Mouse (Mus musculus) MEL (cell line): ENCODE measurements around the gene Ubp1. TPM values are rescaled to one million over a fixed set of nuclear protein-coding genes. Genes with fewer than 3 reads are reported as not detected.

Source experiments
- DNase-seq: peaks from one replicate; pipeline ENCODE4 v3.0.0; 2011; ENCODE audit warnings: low read depth, low spot score
- H3K27ac ChIP-seq: 2 replicates; pipeline ENCODE4 v1.5.1; 2012; ENCODE audit warnings: low read depth, mild to moderate bottlenecking, control low read depth, low read length, moderate library complexity; ENCODE audit not compliant: control insufficient read depth
- H3K27me3 ChIP-seq, 2 experiments: fragments of 150-350 bp in 1 of 2; sonication (generic) in 1 of 2; 2 replicates each; pipeline ENCODE4 v1.6.1; 2012; ENCODE audit warnings: low read length in 2 of 2, mild to moderate bottlenecking in 2 of 2, improper control_type of control experiment in 1 of 2, moderate library complexity in 1 of 2; ENCODE audit not compliant: insufficient read depth in 2 of 2, control insufficient read depth in 1 of 2
- H3K36me3 ChIP-seq, 2 experiments: 2 replicates each; pipeline ENCODE4 v1.6.1; 2012 to 2014; ENCODE audit warnings: low read length in 2 of 2, improper control_type of control experiment in 1 of 2, inconsistent platforms in 1 of 2, mild to moderate bottlenecking in 1 of 2; ENCODE audit not compliant: insufficient read depth in 2 of 2, control insufficient read depth in 1 of 2
- H3K4me1 ChIP-seq, 2 experiments: fragments of 150-350 bp in 1 of 2; sonication (generic) in 1 of 2; 2 replicates each; pipeline ENCODE4 v1.6.1; 2012; ENCODE audit warnings: low read length in 2 of 2, improper control_type of control experiment in 1 of 2, mild to moderate bottlenecking in 1 of 2; ENCODE audit not compliant: insufficient read depth in 2 of 2, control insufficient read depth in 1 of 2
- H3K4me3 ChIP-seq, 2 experiments: fragments of 150-350 bp in 1 of 2; sonication (generic) in 1 of 2; 2 replicates each; pipeline ENCODE4 v1.5.1; 2012; ENCODE audit warnings: low read depth in 2 of 2, low read length in 2 of 2, mild to moderate bottlenecking in 2 of 2, moderate library complexity in 2 of 2, control low read depth in 1 of 2, improper control_type of control experiment in 1 of 2; ENCODE audit not compliant: control insufficient read depth in 1 of 2, insufficient read depth in 1 of 2
- H3K79me2 ChIP-seq: 2 replicates; pipeline ENCODE4 v1.6.1; 2012; ENCODE audit warnings: mild to moderate bottlenecking, low read length, moderate library complexity; ENCODE audit not compliant: control insufficient read depth, poor library complexity, insufficient read depth
- H3K9ac ChIP-seq: 2 replicates; pipeline ENCODE4 v1.6.1; 2012; ENCODE audit warnings: low read depth, mild to moderate bottlenecking, control low read depth, low read length, moderate library complexity; ENCODE audit not compliant: control insufficient read depth, poor library complexity, severe bottlenecking
- H3K9me3 ChIP-seq: fragments of 150-350 bp; sonication (generic); replicated peaks from 2 replicates; pipeline ENCODE4 v1.6.1; 2012; ENCODE audit warnings: mild to moderate bottlenecking, low read length, improper control_type of control experiment, moderate library complexity; ENCODE audit not compliant: insufficient read depth
- BHLHE40 ChIP-seq: IDR thresholded peaks from 2 replicates; pipeline ENCODE4 v1.6.1; 2012; ENCODE audit warnings: low read depth, mild to moderate bottlenecking, inconsistent platforms, low read length, improper control_type of control experiment, borderline replicate concordance
- CHD1 ChIP-seq: IDR thresholded peaks from 2 replicates; pipeline ENCODE4 v1.6.1; 2012; ENCODE audit warnings: low read depth, mild to moderate bottlenecking, inconsistent platforms, low read length, improper control_type of control experiment
- CHD2 ChIP-seq: IDR thresholded peaks from 2 replicates; pipeline ENCODE4 v1.6.1; 2011; ENCODE audit warnings: low read length, improper control_type of control experiment
- CTCF ChIP-seq, 3 experiments: IDR thresholded peaks in 2 of 3; conservative IDR thresholded peaks in 1 of 3; 2 replicates each; pipeline ENCODE4 v1.5.1; 2011 to 2012; ENCODE audit warnings: low read length in 3 of 3, low read depth in 2 of 3, mild to moderate bottlenecking in 2 of 3, improper control_type of control experiment in 1 of 3, inconsistent platforms in 1 of 3, mixed read lengths in 1 of 3, moderate library complexity in 1 of 3; ENCODE audit not compliant: control insufficient read depth in 1 of 3, insufficient read depth in 1 of 3, poor library complexity in 1 of 3, severe bottlenecking in 1 of 3
- ELF1 ChIP-seq: IDR thresholded peaks from 2 replicates; pipeline ENCODE4 v1.6.1; 2014; ENCODE audit warnings: low read depth, mild to moderate bottlenecking, inconsistent platforms, low read length, improper control_type of control experiment, moderate library complexity
- EP300 ChIP-seq, 2 experiments: IDR thresholded peaks; 2 replicates each; pipeline ENCODE4 v1.6.1; 2011; ENCODE audit warnings: improper control_type of control experiment in 2 of 2, low read length in 2 of 2, low read depth in 1 of 2, mild to moderate bottlenecking in 1 of 2
- ETS1 ChIP-seq: IDR thresholded peaks from 2 replicates; pipeline ENCODE4 v1.6.1; 2012; ENCODE audit warnings: low read depth, mild to moderate bottlenecking, inconsistent platforms, low read length, improper control_type of control experiment, moderate library complexity
- KAT2A ChIP-seq: conservative IDR thresholded peaks from 2 replicates; pipeline ENCODE4 v1.6.1; 2012; ENCODE audit warnings: low read depth, low read length, improper control_type of control experiment, inconsistent platforms
- MAFK ChIP-seq: IDR thresholded peaks from 2 replicates; pipeline ENCODE4 v1.6.1; 2011; ENCODE audit warnings: low read depth, mild to moderate bottlenecking, low read length, improper control_type of control experiment, borderline replicate concordance
- MAZ ChIP-seq: IDR thresholded peaks from 2 replicates; pipeline ENCODE4 v1.6.1; 2012; ENCODE audit warnings: low read depth, mild to moderate bottlenecking, inconsistent platforms, low read length, improper control_type of control experiment
- MEF2A ChIP-seq: IDR thresholded peaks from 2 replicates; pipeline ENCODE4 v1.6.1; 2014; ENCODE audit warnings: low read depth, mild to moderate bottlenecking, inconsistent platforms, low read length, improper control_type of control experiment; ENCODE audit not compliant: poor library complexity, insufficient replicate concordance, severe bottlenecking; ENCODE audit errors: extremely low read depth
- MYB ChIP-seq: IDR thresholded peaks from 2 replicates; pipeline ENCODE4 v1.6.1; 2011; ENCODE audit warnings: mild to moderate bottlenecking, low read depth, low read length, improper control_type of control experiment
- MYC ChIP-seq: IDR thresholded peaks from 2 replicates; pipeline ENCODE4 v1.6.1; 2011; ENCODE audit warnings: low read depth, mild to moderate bottlenecking, low read length, improper control_type of control experiment, moderate library complexity
- NRF1 ChIP-seq: IDR thresholded peaks from 2 replicates; pipeline ENCODE4 v1.6.1; 2014; ENCODE audit warnings: low read depth, mild to moderate bottlenecking, inconsistent platforms, low read length, improper control_type of control experiment, moderate library complexity; ENCODE audit not compliant: poor library complexity, insufficient read depth, severe bottlenecking
- POLR2A ChIP-seq, 2 experiments: IDR thresholded peaks; 2 replicates each; pipeline ENCODE4 v1.6.1; 2011 to 2012; ENCODE audit warnings: low read length in 2 of 2, mild to moderate bottlenecking in 2 of 2, control low read depth in 1 of 2, improper control_type of control experiment in 1 of 2, low read depth in 1 of 2, moderate library complexity in 1 of 2; ENCODE audit not compliant: control insufficient read depth in 1 of 2, insufficient read depth in 1 of 2, poor library complexity in 1 of 2
- RCOR1 ChIP-seq: IDR thresholded peaks from 2 replicates; pipeline ENCODE4 v1.6.1; 2012; ENCODE audit warnings: low read depth, mild to moderate bottlenecking, inconsistent platforms, low read length, improper control_type of control experiment
- SIN3A ChIP-seq: IDR thresholded peaks from 2 replicates; pipeline ENCODE4 v1.6.1; 2012; ENCODE audit warnings: low read length, improper control_type of control experiment, inconsistent platforms
- SMC3 ChIP-seq: IDR thresholded peaks from 2 replicates; pipeline ENCODE4 v1.6.1; 2011; ENCODE audit warnings: low read depth, low read length, improper control_type of control experiment
- TAL1 ChIP-seq: IDR thresholded peaks from 2 replicates; pipeline ENCODE4 v1.6.1; 2012; ENCODE audit warnings: mild to moderate bottlenecking, inconsistent platforms, low read length, moderate library complexity, mixed read lengths
- TBP ChIP-seq: IDR thresholded peaks from 2 replicates; pipeline ENCODE4 v1.8.0; 2011; ENCODE audit warnings: low read depth, low read length, improper control_type of control experiment
- UBTF ChIP-seq: IDR thresholded peaks from 2 replicates; pipeline ENCODE4 v1.6.1; 2012; ENCODE audit warnings: low read depth, mild to moderate bottlenecking, inconsistent platforms, low read length, improper control_type of control experiment, moderate library complexity, borderline replicate concordance; ENCODE audit not compliant: insufficient read depth
- USF2 ChIP-seq, 2 experiments: IDR thresholded peaks; 2 replicates each; pipeline ENCODE4 v1.6.1; 2011 to 2012; ENCODE audit warnings: improper control_type of control experiment in 2 of 2, low read length in 2 of 2, borderline replicate concordance in 1 of 2, inconsistent platforms in 1 of 2, low read depth in 1 of 2, mild to moderate bottlenecking in 1 of 2; ENCODE audit not compliant: insufficient read depth in 1 of 2
- ZC3H11A ChIP-seq: IDR thresholded peaks from 2 replicates; pipeline ENCODE4 v1.6.1; 2012; ENCODE audit warnings: low read depth, mild to moderate bottlenecking, inconsistent platforms, low read length, improper control_type of control experiment
- ZKSCAN1 ChIP-seq: IDR thresholded peaks from 2 replicates; pipeline ENCODE4 v1.6.1; 2012; ENCODE audit warnings: low read depth, mild to moderate bottlenecking, inconsistent platforms, low read length, improper control_type of control experiment, moderate library complexity
- ZMIZ1 ChIP-seq: IDR thresholded peaks from 2 replicates; pipeline ENCODE4 v1.6.1; 2012; ENCODE audit warnings: low read depth, mild to moderate bottlenecking, inconsistent platforms, low read length, improper control_type of control experiment, moderate library complexity
- ZNF384 ChIP-seq: IDR thresholded peaks from 2 replicates; pipeline ENCODE4 v1.6.1; 2012; ENCODE audit warnings: low read depth, mild to moderate bottlenecking, inconsistent platforms, low read length, improper control_type of control experiment
- polyA plus RNA-seq, 2 experiments: library from polyadenylated mRNA; stranded (reverse) in 1 of 2; unstranded in 1 of 2; fragments of >175 nt in 1 of 2; fragments of >200 nt in 1 of 2; gene quantifications; 2 replicates each; pipeline versions ENCODE4 v1.2.1 to v1.2.4; 2012; ENCODE audit warnings: low replicate concordance in 2 of 2, low read depth in 1 of 2; ENCODE audit not compliant: insufficient read length in 2 of 2, insufficient read depth in 1 of 2, missing spikeins in 1 of 2
- total RNA-seq: library from RNA; depleted of rRNA; stranded (reverse); fragments of 300-350 nt; gene quantifications from 2 replicates; pipeline ENCODE4 v1.2.3, GENCODE M21; 2012

The Ubp1 gene
- total and polyA plus RNA-seq, 3 experiments = 46.4 to 95.5 (median 60.8) TPM

DNA sequence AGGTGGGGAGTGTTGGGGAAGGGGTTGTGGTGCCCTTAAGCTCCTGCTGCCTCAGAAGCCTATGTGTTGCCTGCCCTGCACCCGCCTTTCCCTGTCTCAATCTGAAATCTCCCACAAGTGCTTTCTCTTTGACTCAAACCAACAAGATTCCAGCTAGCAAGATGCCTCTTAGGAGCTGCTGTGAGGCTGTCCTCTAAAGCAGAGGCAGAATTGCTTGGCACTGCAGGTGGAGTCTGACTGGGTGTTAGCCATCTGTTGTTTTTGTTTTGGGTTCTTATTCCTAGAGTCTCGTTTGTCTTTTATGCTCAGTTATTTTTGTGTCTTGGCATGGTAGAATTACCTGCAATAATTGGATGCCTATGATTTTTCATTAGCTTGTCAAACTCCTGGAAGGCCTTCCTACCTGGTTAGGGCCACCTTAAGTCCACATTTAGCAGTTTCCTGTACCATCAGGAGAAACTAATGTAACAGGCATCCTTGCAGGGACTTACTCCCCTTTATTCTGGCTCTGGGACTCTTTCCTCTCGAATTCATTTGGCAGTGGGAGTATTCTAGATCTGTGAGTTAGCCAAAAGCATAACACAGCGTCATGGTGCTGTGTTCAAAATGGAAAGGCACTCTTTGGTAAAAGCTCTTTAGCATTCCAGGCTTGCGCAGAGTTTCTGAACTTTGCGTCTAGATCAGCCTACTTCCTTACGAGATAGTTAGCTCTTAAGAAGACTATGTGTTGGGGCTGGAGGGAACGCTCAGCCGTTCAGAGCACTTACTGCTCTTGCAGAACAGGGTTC lies 8.5 kb downstream of the Ubp1 start:
- peaks cover 32 to 42% of the 10 kb centered on the region in 2 experiments for H3K4me1 ChIP-seq
- no peaks in the 10 kb centered on the region for H3K27me3 ChIP-seq
- no peak overlapping the region for H3K4me3 ChIP-seq
- peaks cover 4 to 53% of the 10 kb centered on the region in 2 experiments for H3K36me3 ChIP-seq
- H3K27ac ChIP-seq = no peak overlapping the region
- TF ChIP-seq USF2 (IDR thresholded peaks at IDR 0.05; ENCODE audit: borderline replicate concordance in 1 of 2, insufficient read depth in 1 of 2, low read depth in 1 of 2, low read length in 2 of 2) = no peak
- TF ChIP-seq ZKSCAN1 = no peak
- no peak for TF ChIP-seq KAT2A
- TF ChIP-seq POLR2A (IDR thresholded peaks at IDR 0.05; ENCODE audit: control insufficient read depth in 1 of 2, insufficient read depth in 1 of 2, low read depth in 1 of 2, low read length in 2 of 2, poor library complexity in 1 of 2) = no peak
- DNase-seq = no peak
- no peak overlapping the region for H3K9ac ChIP-seq
- peaks cover 82% of the 10 kb centered on the region for H3K79me2 ChIP-seq
- no peaks in the 10 kb centered on the region for H3K9me3 ChIP-seq

DNA sequence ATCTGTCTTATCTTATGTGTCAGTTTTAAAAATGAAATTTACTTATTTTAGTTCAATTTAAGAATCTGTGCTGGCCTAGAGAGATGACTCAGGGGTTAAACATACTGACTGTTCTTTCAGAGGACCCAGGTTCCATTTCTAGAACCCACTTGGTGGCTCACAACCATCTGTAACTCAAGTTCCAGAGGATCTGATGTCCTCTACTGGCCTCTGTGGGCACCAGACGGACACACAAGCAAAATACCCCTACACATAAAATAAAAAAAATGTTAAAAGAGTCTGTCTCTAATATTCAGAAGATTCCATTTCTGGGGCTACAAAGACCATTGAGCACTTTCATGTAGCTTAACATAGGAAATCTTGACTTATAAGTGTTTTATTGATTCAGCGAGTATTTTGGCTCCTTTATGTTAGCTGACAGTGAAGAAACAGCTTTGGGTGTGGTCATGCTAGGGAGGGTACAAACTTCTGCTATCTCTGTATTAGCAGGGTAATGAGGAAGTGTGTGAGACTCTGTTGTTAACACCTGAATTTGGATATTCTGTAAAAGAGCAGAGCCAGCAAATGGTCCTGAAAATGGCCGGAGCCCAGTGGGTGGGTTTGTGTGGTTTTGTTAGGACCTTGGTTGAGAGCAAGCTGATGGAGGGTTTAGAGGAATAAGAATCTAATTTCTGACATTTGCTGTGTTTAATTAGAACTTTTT lies 10.5 kb downstream of the Ubp1 start:
- Histone ChIP-seq H3K79me2 (peaks cover 74% of the 10 kb centered on the region), H3K9ac (peak overlapping the region; percentile 22; the same call in 1 of the 2 replicates), H3K4me1 (peaks cover 16 to 29% of the 10 kb centered on the region in 2 experiments), H3K27ac (peak overlapping the region; percentile 74), H3K9me3 (no peaks in the 10 kb centered on the region), H3K4me3 (peak overlapping the region in 1 of 2 experiments; percentile 27; a peak in 2 of 4 replicates), H3K27me3 (no peaks in the 10 kb centered on the region), H3K36me3 (peaks cover 10 to 33% of the 10 kb centered on the region in 2 experiments)
- DNase-seq = peak; percentile 79
- TF ChIP-seq RCOR1 = peak; percentile 35; the same call in 1 of the 2 replicates
- TF ChIP-seq KAT2A = no peak
- TF ChIP-seq NRF1 = no peak
- no peak for TF ChIP-seq USF2 (IDR thresholded peaks at IDR 0.05; ENCODE audit: borderline replicate concordance in 1 of 2, insufficient read depth in 1 of 2, low read depth in 1 of 2, low read length in 2 of 2)
- no peak for TF ChIP-seq BHLHE40
- TF ChIP-seq ZMIZ1 = no peak
- peak; percentile 51 for TF ChIP-seq TAL1
- no peak for TF ChIP-seq ZC3H11A
- peak; percentile 59 for TF ChIP-seq ELF1
- no peak for TF ChIP-seq CHD2
- no peak for TF ChIP-seq SMC3
- no peak for TF ChIP-seq UBTF
- TF ChIP-seq MAZ = no peak
- no peak for TF ChIP-seq MYB
- TF ChIP-seq CHD1 = 0 out of 2 replicates have a peak, but pooled peaks have one; percentile 31
- TF ChIP-seq MEF2A = no peak
- no peak for TF ChIP-seq MAFK
- no peak for TF ChIP-seq MYC
- 0 out of 2 replicates have a peak, but pooled peaks have one; percentile 5 for TF ChIP-seq ZNF384
- TF ChIP-seq CTCF (IDR thresholded peaks at IDR 0.05 in 2 of 3, conservative IDR thresholded peaks at IDR 0.05 in 1 of 3; ENCODE audit: control insufficient read depth in 1 of 3, insufficient read depth in 1 of 3, low read depth in 2 of 3, low read length in 3 of 3, poor library complexity in 1 of 3, severe bottlenecking in 1 of 3) = no peak
- peak; percentile 57 to 71 for TF ChIP-seq EP300 (IDR thresholded peaks at IDR 0.05; ENCODE audit: low read depth in 1 of 2, low read length in 2 of 2)
- no peak for TF ChIP-seq ZKSCAN1
- TF ChIP-seq POLR2A (IDR thresholded peaks at IDR 0.05; ENCODE audit: control insufficient read depth in 1 of 2, insufficient read depth in 1 of 2, low read depth in 1 of 2, low read length in 2 of 2, poor library complexity in 1 of 2) = no peak
- TF ChIP-seq ETS1 = peak; percentile 63
- TF ChIP-seq TBP = no peak
- peak; percentile 51; the same call in 1 of the 2 replicates for TF ChIP-seq SIN3A
